Mouse (Mus musculus): Measurements from ENCODE around the gene Kctd11. TPM values are rescaled to one million over a fixed set of nuclear protein-coding genes. Genes with fewer than 3 reads are reported as not detected.

Kctd11 gene
- polyA plus RNA-seq, 1 experiment from 2014 or later = 4.5 TPM

DNA sequence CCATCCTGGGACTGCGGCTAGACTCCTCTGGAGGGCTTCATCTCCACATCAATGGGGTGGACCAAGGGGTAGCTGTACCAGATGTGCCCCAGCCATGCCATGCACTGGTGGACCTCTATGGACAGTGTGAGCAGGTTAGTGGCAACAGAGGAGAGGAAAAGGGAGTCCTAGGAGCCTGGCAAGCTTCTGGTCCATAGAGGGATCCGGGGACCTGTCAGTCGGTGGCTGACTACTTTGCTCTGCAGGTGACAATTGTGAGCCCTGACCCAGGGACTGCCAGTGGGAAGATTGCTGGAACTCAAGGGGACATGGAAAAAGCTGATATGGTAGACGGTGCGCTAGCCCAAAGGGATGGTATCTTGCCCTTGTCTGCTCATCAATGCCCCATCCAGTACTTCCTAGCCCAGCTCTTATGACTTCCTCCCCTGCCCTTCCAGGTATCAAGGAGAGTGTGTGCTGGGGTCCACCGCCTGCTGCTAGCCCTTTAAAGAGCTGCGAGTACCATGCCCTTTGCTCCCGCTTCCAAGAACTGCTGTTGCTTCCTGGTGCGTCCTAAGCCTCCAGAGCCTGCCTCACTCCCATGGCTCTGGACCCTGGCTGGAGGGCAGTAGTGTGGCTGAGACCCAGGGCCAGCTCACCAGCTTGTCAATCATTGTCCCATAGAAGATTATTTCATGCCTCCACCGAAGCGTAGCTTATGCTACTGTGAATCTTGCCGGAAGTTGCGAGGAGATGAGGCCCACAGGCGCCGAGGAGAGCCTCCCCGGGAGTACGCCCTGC is 29.8 kb upstream of the Kctd11 start:
- H3K27me3 ChIP-seq (replicated peaks) = no peaks in the 10 kb centered on the region
- 93% methylated on average over 17 of the region's 17 CpGs for WGBS
- H3K4me3 ChIP-seq = no peak overlapping the region
- no peak overlapping the region for H3K4me2 ChIP-seq
- ATAC-seq (ENCODE audit: insufficient number of reproducible peaks, low FRiP score) = no peak
- no peak overlapping the region for H3K9ac ChIP-seq
- H3K36me3 ChIP-seq = peaks cover 86% of the 10 kb centered on the region
- H3K9me3 ChIP-seq (replicated peaks) = no peaks in the 10 kb centered on the region
- no peak overlapping the region for H3K27ac ChIP-seq (ENCODE audit: poor library complexity, severe bottlenecking)
- H3K4me1 ChIP-seq (replicated peaks) = peaks cover 25% of the 10 kb centered on the region

DNA sequence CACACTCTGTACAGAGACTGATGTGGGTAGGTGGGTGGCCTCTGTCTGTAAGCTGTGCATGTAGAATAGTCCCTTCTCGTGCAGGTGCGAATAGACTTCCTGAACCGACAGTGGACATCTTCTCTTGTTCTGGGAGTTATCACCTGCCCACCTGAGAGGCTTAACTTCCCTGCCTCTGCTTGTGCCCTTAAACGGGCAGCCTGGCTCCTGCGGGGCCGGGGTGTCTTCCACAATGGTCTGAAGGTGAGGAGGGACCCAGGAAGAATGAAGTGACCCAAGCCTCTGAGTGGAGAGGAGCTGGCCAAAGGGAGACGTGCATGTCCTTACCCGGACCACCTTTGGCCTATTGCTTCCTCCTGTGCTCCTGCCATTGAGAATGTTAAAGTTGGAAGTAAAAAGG is 29.0 kb upstream of the Kctd11 start:
- no peak overlapping the region for H3K4me2 ChIP-seq
- H3K27ac ChIP-seq (ENCODE audit: poor library complexity, severe bottlenecking) = no peak overlapping the region
- H3K36me3 ChIP-seq = peaks cover 86% of the 10 kb centered on the region
- H3K27me3 ChIP-seq (replicated peaks) = no peaks in the 10 kb centered on the region
- H3K9me3 ChIP-seq (replicated peaks) = no peaks in the 10 kb centered on the region
- no peak for ATAC-seq (ENCODE audit: insufficient number of reproducible peaks, low FRiP score)
- 92% methylated on average over 8 of the region's 8 CpGs for WGBS
- H3K9ac ChIP-seq = no peak overlapping the region
- peaks cover 17% of the 10 kb centered on the region for H3K4me1 ChIP-seq (replicated peaks)
- no peak overlapping the region for H3K4me3 ChIP-seq

DNA sequence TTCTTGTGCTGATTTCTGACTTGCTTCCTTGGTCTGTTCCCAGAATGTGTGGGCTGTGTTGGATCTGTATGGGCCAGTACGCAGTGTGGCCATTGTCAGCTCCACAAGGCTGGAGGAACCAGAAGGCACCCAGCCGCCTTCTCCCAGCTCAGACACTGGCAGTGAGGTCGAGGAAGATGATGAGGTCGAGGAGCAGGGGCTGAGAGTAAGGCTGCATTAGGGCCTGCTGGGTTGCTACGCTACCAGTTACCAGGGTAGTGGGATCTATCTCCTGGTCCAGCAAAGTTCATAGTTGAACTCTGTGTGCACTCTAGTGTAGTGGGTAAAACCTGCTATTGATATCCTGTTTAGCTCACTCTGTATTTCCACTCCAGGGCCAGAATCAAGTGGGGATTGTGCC is 28.0 kb upstream of the Kctd11 start:
- no peak for ATAC-seq (ENCODE audit: insufficient number of reproducible peaks, low FRiP score)
- Histone ChIP-seq H3K4me2 (no peak overlapping the region), H3K4me1 (replicated peaks) (peaks cover 8% of the 10 kb centered on the region), H3K27me3 (replicated peaks) (no peaks in the 10 kb centered on the region), H3K36me3 (peaks cover 91% of the 10 kb centered on the region), H3K27ac (ENCODE audit: poor library complexity, severe bottlenecking) (no peak overlapping the region), H3K4me3 (no peak overlapping the region), H3K9ac (no peak overlapping the region), H3K9me3 (replicated peaks) (no peaks in the 10 kb centered on the region)
- 87% methylated on average over 5 of the region's 5 CpGs for WGBS

DNA sequence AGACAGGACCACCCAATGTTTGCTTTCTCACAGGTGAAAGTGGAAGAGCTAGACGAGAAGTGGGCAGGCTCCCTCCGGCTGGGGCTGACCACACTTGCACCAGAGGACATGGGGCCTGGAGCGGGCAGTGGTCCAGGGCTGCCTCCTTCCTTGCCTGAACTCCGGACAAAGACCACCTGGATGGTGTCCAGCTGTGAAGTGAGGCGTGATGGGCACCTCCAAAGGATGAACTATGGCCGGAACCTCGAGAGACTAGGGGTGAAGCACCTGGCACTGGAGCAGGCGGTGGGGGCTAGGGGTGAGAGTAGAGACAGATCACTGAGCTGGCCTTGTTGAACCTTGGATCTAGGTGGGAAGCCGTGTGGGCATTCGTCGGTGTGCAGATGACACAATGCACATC is 27.4 kb upstream of the Kctd11 start:
- no peak for ATAC-seq (ENCODE audit: insufficient number of reproducible peaks, low FRiP score)
- Histone ChIP-seq H3K9me3 (replicated peaks) (no peaks in the 10 kb centered on the region), H3K27me3 (replicated peaks) (no peaks in the 10 kb centered on the region), H3K4me1 (replicated peaks) (peaks cover 7% of the 10 kb centered on the region), H3K4me2 (no peak overlapping the region), H3K36me3 (peaks cover 97% of the 10 kb centered on the region), H3K27ac (ENCODE audit: poor library complexity, severe bottlenecking) (no peak overlapping the region), H3K4me3 (no peak overlapping the region), H3K9ac (no peak overlapping the region)
- WGBS = 96% methylated on average over 11 of the region's 11 CpGs

DNA sequence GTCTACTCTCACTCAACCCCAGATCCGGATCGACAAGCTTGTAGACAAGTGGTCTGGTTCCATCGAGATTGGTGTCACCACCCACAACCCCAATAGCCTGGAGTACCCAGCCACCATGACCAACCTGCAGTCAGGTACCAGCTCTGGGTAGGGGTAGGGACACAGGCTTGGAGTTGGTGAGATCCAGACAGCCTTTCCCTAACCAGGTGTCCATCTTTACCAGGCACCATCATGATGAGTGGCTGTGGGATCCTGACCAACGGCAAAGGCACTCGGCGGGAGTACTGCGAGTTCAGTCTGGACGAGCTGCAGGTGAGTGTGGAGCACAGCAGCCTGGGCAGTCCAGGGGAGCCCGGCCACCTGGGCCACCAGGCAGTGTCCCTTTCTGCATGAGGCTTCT is 23.1 kb upstream of the Kctd11 start:
- H3K4me2 ChIP-seq = no peak overlapping the region
- peaks cover 59% of the 10 kb centered on the region for H3K36me3 ChIP-seq
- H3K9ac ChIP-seq = no peak overlapping the region
- no peak overlapping the region for H3K27ac ChIP-seq (ENCODE audit: poor library complexity, severe bottlenecking)
- no peaks in the 10 kb centered on the region for H3K9me3 ChIP-seq (replicated peaks)
- WGBS = 94% methylated on average over 9 of the region's 9 CpGs
- no peak overlapping the region for H3K4me3 ChIP-seq
- peaks cover 24% of the 10 kb centered on the region for H3K4me1 ChIP-seq (replicated peaks)
- ATAC-seq (ENCODE audit: insufficient number of reproducible peaks, low FRiP score) = no peak
- no peaks in the 10 kb centered on the region for H3K27me3 ChIP-seq (replicated peaks)

DNA sequence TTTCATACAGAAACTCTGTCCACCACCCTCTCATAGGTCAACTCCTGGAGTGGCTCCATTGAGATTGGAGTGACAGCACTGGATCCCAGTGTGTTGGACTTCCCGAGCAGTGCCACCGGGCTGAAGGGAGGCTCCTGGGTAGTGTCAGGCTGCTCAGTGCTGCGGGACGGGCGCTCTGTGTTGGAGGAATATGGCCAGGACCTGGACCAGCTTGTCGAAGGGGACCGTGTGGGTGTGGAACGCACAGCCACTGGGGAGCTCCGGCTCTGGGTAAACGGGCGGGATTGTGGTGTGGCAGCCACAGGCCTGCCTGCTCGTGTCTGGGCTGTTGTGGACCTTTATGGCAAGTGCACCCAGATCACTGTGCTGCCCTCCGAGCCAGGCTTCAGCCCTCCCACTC is 21.8 kb upstream of the Kctd11 start:
- 87% methylated on average over 13 of the region's 13 CpGs for WGBS
- peak overlapping the region; percentile 96 for H3K4me3 ChIP-seq
- H3K4me2 ChIP-seq = peak overlapping the region; percentile 96
- H3K4me1 ChIP-seq (replicated peaks) = peaks cover 37% of the 10 kb centered on the region
- peaks cover 46% of the 10 kb centered on the region for H3K36me3 ChIP-seq
- H3K9me3 ChIP-seq (replicated peaks) = no peaks in the 10 kb centered on the region
- no peaks in the 10 kb centered on the region for H3K27me3 ChIP-seq (replicated peaks)
- H3K9ac ChIP-seq = peak overlapping the region; percentile 99
- no peak overlapping the region for H3K27ac ChIP-seq (ENCODE audit: poor library complexity, severe bottlenecking)
- no peak for ATAC-seq (ENCODE audit: insufficient number of reproducible peaks, low FRiP score)

DNA sequence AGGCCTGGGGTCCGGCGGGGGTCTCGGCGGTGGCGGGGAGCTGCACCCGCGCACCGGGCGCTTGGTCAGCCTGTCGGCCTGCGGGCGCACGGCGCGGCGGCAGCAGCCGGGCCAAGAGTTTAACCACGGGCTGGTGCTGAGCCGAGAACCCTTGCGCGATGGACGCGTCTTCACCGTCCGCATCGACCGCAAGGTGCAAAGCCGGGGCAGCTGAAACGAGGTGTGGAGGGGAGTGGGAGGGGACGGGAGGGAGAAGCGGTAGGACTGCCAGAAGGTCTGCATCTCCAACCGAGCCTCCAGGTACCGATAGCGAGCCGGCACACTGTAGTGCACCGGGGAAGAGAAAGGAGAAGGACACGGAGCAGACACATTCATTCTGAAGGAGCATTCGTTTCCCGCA is 20.8 kb upstream of the Kctd11 start:
- H3K4me1 ChIP-seq (replicated peaks) = peaks cover 37% of the 10 kb centered on the region
- H3K4me2 ChIP-seq = peak overlapping the region; percentile 96
- H3K9me3 ChIP-seq (replicated peaks) = no peaks in the 10 kb centered on the region
- WGBS = under 1% methylated on average over 39 of the region's 39 CpGs
- peak overlapping the region; percentile 96 for H3K4me3 ChIP-seq
- H3K27me3 ChIP-seq (replicated peaks) = no peaks in the 10 kb centered on the region
- no peak for ATAC-seq (ENCODE audit: insufficient number of reproducible peaks, low FRiP score)
- H3K36me3 ChIP-seq = peaks cover 36% of the 10 kb centered on the region
- peak overlapping the region; percentile 97 for H3K27ac ChIP-seq (ENCODE audit: poor library complexity, severe bottlenecking)
- peak overlapping the region; percentile 99 for H3K9ac ChIP-seq

DNA sequence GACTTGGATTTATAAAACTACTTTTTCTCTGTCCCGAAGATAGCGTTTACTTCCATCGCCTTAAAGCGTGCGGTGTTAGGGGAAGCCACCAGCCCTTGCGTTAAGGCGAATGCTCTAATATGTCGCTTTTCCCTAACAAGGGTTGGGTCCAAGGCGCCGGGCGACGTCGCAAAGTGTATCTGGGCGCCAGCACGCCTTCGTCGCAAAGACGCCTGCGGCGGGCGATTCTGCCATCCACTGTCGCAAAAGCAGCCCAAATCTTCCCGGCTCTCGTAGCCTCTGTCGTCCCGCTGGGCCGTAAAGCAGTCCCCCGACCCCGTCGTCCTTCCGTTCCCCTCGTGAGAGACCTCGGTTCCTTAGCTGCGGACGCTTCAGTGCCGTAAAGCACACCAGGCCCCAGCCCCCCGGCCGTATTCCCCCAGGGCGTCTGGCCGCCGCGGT is 20.2 kb upstream of the Kctd11 start:
- ATAC-seq (ENCODE audit: insufficient number of reproducible peaks, low FRiP score) = peak; percentile 77
- Histone ChIP-seq H3K27ac (ENCODE audit: poor library complexity, severe bottlenecking) (peak overlapping the region; percentile 97), H3K9ac (peak overlapping the region; percentile 99), H3K27me3 (replicated peaks) (no peaks in the 10 kb centered on the region), H3K4me1 (replicated peaks) (peaks cover 37% of the 10 kb centered on the region), H3K9me3 (replicated peaks) (no peaks in the 10 kb centered on the region), H3K4me2 (peak overlapping the region; percentile 96), H3K36me3 (peaks cover 30% of the 10 kb centered on the region), H3K4me3 (peak overlapping the region; percentile 96)
- under 1% methylated on average over 42 of the region's 42 CpGs for WGBS

DNA sequence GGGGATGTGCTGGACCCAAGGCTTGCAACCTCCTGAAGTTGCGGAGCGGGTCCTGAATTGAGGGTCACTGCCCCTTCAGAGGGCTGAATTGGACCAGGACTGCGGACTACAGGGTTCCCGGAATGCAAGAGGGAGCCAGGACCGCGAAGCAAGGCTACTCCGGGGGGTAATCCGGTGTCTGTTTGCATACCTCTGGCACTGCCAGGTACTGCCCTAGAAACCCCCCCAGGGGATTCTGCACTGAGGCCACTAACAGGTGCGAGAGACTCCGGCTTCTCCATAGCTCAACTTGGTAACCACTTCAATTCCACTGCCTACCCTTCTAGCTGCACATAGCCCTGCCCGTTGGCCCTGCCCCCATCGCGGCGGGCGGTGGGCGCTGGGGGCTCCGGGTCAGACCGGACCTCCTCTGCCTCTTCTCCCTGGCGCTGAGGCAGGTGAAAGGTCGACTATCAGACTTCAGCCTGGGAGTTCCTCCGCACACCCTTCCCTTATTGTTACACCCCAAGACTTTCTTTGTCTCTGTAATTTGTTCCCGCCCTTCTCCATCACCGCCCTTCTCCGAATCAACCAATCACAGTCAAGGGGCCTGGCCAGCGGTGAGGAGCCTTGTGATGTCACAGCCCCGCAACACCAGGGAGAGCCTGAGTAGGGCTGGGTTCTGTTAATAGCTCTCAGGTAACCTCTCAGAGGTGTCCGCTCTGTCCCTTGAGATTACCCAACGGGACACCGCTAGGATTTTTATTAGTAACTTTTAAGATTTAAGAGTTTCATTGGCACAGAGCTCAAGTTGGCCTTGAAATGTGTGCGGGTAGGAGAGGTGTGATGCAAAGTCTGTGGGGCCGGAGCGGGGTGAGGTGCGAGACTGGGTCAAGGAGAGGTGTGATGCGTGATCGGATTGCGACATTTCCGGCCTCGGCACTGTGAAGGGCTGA is 19.5 kb upstream of the Kctd11 start, which contains the start of the genes 2810408A11Rik and Neurl4:
2810408A11Rik (minus strand) TSS at position 517 of the 935 bp plus-strand sequence.
Neurl4 (plus strand) TSS at position 602 of the 935 bp plus-strand sequence.
- Histone ChIP-seq H3K27ac (ENCODE audit: poor library complexity, severe bottlenecking) (peak within 1 kb of the TSS; percentile 97), H3K9ac (peak within 1 kb of the TSS; percentile 99), H3K4me1 (replicated peaks) (peaks cover 37% of the 10 kb centered on the region), H3K36me3 (peaks cover 23% of the 10 kb centered on the region), H3K4me2 (peak within 1 kb of the TSS; percentile 96), H3K4me3 (peak within 1 kb of the TSS; percentile 96), H3K9me3 (replicated peaks) (no peaks in the 10 kb centered on the region), H3K27me3 (replicated peaks) (no peaks in the 10 kb centered on the region)
- WGBS = under 1% methylated on average over 38 of the region's 38 CpGs
- peak; percentile 92 for ATAC-seq (ENCODE audit: insufficient number of reproducible peaks, low FRiP score)

DNA sequence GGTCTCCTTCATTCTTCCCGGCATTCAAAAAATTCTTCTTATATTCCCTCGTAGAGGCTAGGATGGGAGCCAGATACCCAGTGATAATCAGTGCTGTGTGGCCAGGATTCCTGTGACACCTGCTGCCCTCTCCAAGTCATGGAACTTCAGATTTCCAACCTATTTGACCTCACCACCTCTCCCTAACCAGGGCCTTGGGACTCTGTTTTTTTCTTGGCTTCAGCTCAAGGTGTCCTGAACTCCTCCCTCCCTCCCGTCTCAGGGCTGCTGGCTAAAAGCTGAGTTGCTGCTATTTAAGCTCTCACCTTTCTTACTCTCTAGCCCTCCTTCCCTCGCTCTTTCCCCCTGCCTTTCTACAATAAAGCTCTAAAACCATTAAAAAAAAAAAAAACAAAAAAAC is 18.7 kb upstream of the Kctd11 start:
- Histone ChIP-seq H3K27ac (ENCODE audit: poor library complexity, severe bottlenecking) (no peak overlapping the region), H3K9ac (peak overlapping the region; percentile 55)

DNA sequence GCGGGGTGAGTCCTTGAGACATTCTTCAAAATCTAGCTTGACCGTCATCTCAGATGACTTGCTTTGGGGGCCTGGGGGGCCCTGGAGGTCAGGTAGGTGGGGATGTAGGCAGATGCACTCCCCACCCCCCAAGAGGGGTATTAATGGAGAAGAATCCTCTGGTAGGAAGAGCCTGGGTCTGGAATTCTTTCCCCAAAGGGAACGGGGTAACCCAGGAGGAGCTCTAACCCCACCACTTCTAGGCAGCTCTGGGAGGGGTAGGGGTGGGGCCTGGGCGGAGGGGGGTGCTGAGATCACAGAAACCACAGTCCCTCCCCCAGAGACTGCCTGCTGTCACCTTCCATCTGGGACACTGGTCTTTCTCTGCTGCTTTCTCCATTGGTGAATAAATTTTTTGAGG is 14.1 kb upstream of the Kctd11 start, which contains the start of gene Acap1:
Acap1 (minus strand) TSS at position 249 of the 400 bp plus-strand sequence.
- peaks cover 40% of the 10 kb centered on the region for H3K4me1 ChIP-seq (replicated peaks)
- no peaks in the 10 kb centered on the region for H3K27me3 ChIP-seq (replicated peaks)
- H3K9ac ChIP-seq = no peak within 1 kb of the TSS
- no peak within 1 kb of the TSS for H3K4me2 ChIP-seq
- no peaks in the 10 kb centered on the region for H3K36me3 ChIP-seq
- 75% methylated on average over 4 of the region's 4 CpGs for WGBS
- no peak within 1 kb of the TSS for H3K4me3 ChIP-seq
- no peaks in the 10 kb centered on the region for H3K9me3 ChIP-seq (replicated peaks)
- H3K27ac ChIP-seq (ENCODE audit: poor library complexity, severe bottlenecking) = no peak within 1 kb of the TSS
- ATAC-seq (ENCODE audit: insufficient number of reproducible peaks, low FRiP score) = no peak

More for the DNA sequence above, 18.7 kb upstream of the Kctd11 start:
- peak overlapping the region; percentile 96; the same call in 1 of the 2 replicates for H3K4me3 ChIP-seq
- no peaks in the 10 kb centered on the region for H3K9me3 ChIP-seq (replicated peaks)
- peak overlapping the region; percentile 96 for H3K4me2 ChIP-seq
- H3K36me3 ChIP-seq = peaks cover 15% of the 10 kb centered on the region
- 25% methylated on average over 4 of the region's 4 CpGs for WGBS
- no peaks in the 10 kb centered on the region for H3K27me3 ChIP-seq (replicated peaks)
- H3K4me1 ChIP-seq (replicated peaks) = peaks cover 37% of the 10 kb centered on the region
- no peak for ATAC-seq (ENCODE audit: insufficient number of reproducible peaks, low FRiP score)

Data from heart, embryonic 12.5 days (tissue).